Mouse (Mus musculus) liver, adult (tissue): ENCODE data around the gene Znrf2.

Source experiments
- GATA4 ChIP-seq: IDR thresholded peaks from 2 replicates; pipeline ENCODE4 v1.6.1; 2014; ENCODE audit warnings: mild to moderate bottlenecking, low read length; ENCODE audit not compliant: insufficient replicate concordance

The Znrf2 gene

DNA sequence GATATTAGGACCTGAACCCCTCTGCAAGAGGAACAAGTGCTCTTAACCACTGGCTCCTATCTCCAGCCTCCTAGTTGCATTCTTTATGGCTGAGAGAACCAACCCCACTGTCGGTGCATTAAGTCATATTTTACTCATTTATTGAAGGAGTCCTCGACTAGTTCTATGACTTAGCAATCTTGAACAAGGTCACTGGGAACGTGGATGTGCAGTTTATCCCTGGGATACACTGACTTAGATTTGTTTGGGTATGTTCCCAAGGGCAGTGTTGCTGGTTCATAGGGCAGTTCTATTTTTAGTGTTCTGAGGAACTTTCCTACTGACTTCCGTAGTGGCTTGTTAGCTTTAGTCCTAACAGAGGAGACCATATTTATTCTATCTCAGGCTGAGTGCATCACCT is 5.6 kb downstream of the Znrf2 start:
- no peak for TF ChIP-seq GATA4

DNA sequence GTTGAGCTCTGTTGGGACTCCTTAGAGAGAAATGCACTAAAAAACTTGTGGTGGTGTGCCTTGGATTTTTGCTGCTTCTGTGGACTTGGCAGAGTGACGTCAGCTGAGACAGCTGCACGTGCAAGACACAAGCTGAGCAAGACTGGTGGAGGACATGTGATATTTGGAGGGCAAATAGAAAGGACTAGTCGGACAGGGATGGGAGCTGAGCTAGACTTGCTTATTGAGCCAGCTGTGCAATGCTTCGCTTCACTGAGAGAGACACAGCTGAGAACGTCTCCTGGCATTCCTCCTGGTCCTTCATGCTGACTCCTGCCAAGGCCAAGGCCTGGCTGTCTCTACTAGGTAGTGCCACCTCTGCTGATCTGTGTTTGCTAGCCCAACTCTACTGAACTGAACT is 10.8 kb downstream of the Znrf2 start:
- no peak for TF ChIP-seq GATA4

DNA sequence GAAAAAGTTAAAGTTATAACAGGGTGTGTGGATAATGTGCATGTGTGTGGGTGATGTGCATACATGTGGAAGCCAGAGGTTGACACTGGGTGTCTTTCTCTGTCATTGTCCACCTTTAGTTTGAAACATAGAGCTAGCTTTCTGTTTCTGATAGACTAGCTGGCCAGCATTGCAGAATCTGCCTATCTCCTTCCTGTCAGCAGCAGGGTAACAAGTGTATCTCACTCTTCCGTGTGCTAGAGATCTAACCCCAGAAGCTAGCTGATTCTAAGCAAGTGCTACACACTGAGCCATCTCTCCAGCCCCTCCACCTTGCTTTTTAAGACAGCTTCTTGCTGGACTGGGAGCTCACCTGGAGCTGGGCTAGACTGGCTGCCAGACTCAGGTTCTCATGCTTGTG is 11.6 kb downstream of the Znrf2 start:
- TF ChIP-seq GATA4: no peak

DNA sequence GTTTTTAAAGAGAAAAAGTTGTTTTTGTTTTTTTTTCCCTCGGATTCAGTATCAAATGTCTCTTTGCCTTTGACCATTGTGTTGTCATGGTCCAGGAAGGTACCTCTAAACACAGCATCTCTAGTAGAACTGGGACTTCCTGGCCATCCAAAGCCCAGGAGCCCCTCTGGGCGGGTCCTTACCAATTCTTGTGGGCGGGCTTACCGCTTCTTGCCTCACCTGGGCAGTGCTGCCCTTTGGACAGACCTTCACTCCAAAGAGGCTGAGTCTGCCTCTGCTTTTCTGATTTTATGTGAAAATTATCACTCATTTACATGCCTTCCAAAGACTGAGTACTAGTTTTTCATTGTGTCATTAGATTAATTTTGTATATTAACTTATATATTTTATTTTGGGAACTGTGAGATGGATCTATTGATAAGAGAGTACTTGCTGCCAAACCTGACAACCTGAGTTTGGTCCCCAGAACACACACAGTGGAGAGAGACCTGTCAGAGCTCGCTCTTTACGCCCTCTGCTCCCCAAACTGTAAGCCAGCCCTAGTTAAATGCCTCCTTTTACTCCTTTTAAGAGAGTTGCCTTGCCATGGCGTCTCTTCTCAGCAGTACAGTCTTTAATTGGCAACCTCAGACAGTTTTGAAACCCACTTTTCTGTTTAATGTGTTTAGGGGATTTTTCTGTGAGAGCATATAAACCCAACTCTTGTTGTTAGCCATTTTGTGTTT is 13.5 kb downstream of the Znrf2 start:
- no peak for TF ChIP-seq GATA4

DNA sequence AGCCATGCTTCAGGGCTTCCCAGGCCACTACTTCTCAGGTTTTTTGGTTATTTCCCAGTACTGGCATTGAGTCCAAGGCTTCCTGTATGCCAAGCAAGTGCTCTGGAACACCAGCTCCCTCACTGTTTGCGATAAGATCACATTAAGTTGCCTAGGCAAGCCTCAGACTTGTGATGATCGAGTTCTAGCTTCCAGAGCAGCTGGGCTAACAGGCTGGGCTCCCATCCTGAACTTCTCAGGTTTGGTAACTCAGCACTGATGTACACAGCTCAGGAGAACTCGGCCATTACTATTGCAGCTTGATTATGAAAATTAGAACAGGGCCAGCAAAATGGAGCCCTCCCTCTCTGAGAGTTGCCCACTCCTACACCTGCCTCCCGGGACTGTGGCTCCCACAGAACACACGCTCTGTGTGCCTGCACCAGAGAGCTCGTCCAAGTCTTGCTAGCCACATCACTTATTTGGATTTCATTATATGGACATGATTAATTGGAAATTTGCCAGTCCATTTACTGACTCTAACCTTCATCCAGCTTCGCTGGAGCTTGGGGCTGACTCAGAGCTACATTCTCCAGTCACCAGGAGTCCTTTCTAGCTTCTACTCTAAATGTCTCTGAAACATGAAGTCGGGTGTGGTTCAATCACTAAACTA is 14.5 kb downstream of the Znrf2 start:
- TF ChIP-seq GATA4: no peak

DNA sequence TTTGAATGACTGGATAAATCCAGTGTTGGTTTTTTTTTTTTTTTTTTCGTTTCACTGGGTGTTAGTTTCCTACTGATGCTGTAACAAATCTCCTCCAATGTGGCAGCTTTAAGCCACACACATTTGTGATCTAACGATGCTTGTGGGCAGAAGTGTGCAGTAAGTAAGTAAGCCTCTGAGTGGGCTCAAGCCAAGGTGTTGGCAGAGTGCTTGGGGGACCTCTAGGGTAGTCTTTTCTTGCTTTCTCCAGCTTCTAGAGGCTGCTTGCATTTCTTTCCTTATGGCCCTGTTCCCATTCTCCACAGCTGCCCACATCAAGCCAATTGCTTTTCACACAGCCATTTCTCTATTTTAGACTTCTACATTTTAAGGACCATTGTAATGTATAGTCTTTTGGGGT is 16.7 kb downstream of the Znrf2 start:
- TF ChIP-seq GATA4: no peak

DNA sequence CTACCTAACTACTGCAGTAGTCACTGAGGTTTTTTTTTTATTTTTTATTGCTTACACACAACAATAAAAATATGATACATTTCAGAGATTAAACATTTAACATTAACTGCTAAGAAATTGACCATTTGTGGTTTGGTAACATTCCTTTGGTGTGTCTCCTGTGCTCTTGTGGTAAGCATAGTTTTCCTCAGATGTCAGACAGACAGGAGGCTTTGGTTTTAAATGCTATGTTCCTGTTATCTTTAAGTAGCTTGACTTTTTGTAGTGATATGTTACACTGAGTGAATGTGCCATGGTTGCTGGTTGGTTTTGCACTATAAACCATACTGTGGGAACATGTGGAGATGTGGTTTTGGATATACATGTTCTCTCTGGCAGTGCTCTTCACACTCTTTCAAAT is 19.9 kb downstream of the Znrf2 start:
- no peak for TF ChIP-seq GATA4

DNA sequence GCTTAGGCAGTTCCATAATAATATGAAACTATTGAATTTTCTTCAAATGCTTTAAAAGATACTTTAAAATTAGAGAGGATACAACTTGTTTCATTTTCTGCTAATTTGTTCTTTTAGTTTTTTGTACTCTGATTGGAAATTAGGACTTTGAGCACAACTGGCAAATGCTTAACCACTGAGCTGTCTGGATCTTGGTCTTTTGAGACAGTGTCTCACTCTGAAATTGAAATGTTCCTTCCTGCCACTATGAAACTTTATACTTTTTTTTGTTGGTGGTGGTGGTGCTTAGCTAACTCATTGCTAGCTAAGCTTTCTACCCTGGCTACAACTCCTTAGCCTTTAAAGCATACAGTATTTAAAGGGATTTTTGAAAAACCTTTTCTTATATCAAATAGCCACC is 24.7 kb downstream of the Znrf2 start:
- TF ChIP-seq GATA4: no peak

DNA sequence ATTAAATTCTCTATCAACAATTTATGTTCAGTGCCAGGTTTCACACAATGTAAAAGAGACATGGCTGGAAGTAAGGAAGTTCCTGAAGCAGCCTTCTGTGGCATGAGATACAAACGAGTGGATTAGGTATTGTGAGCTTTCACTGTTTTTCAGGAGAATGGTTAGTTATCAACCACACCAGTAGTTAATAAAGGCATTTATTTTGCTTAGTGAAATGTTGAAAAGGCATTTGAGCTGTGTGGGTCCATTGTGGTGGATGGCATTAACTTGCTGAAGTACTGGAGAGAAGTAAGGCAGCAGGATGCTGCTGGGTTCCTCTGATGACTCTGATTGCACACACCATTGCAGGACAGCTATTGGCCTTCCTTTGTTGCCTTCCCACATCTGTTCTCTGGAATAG is 25.3 kb downstream of the Znrf2 start:
- no peak for TF ChIP-seq GATA4

DNA sequence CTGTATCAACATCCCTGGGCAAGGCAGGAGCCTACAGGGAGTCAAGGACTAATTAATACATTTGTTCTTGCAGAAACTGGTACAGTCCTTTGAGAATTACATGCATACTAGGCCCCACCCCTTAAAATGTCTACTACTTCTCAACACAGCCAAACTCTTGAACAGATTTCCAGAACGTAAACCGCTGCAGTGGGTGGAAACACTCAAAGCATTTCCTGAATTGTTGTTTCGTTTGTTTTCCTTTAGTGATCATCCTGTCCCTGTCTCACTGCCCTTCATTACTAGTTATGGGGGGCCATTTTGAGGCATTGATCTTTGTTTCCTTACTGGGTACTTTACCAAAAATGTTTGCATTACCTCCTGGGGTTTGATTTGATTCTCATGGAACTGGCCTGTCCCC is 31.8 kb downstream of the Znrf2 start:
- no peak for TF ChIP-seq GATA4

DNA sequence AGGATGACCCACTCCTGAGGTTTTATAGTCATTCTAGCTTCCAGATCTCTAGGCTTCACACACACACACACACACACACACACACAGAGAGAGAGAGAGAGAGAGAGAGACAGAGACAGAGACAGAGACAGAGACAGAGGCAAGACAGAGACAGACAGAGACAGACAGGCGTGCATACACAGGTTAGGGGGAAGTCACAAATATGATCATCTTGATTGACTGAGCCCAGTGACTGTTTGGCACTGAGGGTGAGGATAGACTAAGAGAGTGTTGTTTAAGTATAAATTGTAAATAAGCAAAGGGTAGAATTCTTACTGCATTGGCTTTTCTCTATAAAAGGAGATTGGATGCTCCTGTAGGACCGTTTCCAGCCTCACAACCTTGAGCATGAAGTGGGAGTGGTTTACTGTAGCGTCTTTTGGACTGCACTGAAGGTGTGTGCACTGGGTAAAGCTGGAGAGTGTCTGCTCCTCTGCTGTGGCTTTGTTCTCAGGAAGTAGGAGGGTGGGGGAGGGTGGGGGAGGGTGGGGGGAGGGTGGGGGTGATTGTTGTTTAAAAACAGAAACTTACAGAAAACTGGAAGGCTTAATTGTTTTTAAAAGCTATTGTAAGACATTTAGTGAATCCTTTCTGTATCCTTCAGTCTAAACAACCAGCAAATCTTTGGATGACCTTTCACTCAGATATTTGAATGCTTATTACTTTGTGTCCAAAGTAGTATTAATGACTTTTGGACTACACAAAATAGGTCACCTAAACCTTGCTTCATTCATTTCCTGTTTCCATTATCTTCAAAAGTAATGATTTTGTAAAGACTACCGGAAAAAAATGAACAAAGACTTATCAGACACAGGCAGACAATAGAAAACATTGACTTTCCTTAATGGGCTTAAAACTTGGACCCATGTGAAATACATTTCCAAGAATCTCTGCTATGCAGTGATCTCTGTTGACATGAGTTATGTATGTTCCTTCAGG is 32.8 kb downstream of the Znrf2 start:
- TF ChIP-seq GATA4: no peak

DNA sequence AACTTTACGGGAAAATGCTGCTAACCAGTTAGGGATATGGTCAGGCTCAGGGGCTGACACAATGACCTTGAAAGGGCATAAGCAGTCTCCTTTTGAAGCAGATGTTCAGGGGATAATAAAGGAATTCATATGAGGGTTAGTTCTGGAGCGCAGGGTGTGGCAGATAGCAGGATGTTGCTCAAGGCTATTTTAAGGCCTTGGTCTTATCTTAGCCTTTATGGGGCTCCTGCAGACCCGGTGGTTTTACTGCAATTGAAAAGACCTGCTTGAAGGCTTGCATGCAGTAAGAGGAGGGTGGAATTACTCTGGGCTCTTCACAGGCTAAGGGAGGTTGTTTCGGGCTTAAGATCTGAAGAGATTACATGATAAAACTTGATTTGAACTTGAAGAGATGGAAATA is 35.1 kb downstream of the Znrf2 start:
- TF ChIP-seq GATA4: no peak

DNA sequence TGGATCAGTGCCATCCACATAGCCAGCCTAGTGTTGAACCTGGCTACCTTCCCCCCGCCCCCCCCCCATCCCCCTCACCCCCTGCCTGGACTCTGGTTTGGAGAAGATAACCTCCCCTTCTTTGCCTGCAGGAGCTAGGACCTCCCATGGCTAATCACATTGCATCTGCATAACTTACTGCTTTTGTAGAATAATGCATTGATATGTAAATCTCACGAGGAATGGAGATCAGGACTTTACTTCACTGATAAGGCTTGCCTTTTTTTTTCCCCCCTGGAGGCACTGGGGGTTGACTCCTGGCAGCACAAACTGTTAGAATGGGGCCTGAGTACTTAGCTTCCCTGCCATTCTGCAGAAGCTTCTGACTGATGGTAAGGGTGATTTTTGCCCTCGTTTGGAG is 36.0 kb downstream of the Znrf2 start:
- no peak for TF ChIP-seq GATA4

DNA sequence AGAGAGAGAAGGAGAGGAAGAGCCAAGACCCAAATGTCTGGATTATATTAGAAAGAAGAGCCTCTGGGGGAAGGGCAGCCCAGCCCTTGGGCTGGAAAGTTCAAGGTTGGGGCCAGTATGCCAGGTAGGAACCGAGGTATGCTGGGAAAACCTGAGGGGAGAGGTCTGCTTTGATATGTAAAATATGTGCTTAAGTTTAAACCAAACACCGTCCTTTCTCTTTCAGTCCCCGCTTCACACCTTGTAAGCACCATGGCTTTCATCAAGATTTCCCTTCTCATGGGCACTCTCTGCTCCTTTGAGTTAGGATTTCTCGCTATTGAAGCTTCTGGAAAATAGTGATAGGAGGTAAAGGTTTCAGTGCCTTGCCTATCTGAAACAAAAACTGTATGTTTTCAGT is 38.1 kb downstream of the Znrf2 start:
- no peak for TF ChIP-seq GATA4

DNA sequence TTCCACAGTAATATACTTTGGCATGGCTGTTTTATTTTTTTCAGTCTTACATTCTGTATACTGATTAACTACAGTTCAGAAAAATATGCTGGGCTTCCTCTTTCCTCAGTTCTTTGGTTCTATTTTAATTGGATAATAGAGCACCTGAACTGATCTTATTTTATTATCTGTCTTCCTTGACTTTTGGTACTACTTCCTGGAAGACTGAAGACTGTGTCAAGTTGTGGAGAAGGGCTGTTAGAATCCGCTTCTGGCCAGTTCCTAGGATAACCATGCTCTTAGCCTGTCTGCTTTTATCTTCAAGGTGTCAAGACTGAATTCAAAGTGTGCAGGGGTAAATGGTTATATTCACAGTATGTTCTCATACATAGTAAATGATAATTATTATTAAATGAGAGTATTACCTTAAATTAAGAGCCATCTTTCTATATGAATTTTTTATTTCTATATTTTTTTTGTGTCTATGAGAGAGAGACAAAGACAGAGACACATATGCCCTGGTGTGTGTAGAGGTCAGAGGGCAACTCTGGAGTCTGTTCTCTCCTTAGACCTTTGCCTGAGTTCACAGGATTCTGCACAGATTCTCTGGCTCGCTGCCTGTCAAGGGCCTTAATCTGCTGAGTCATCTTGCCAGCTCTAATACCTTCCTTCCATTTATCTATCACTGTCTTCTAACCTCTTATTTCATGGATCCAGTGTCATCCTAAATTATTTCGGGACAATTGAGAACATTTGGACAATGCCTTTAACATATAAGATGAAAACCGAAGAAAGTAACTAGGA is 39.3 kb downstream of the Znrf2 start:
- no peak for TF ChIP-seq GATA4
